Mouse (Mus musculus) CH12F3 (cell line): ENCODE results near the gene Xpnpep1.

Source experiments
- in situ Hi-C: fragments of 300-500 bp; cut with MboI; formaldehyde crosslinking; loops from 2 replicates; pipeline ENCODE4 v1.14.3; 2020; ENCODE audit warnings: low sequenced_read_pairs

The Xpnpep1 gene

GRCm38 (mm10) chr19:53033159-53033943 lies 6.7 kb downstream of the Xpnpep1 start:
- in situ Hi-C loops: no loop called here

- in situ Hi-C loops: no loop called here
Observed at GRCm38 (mm10) chr19:53032647-53033046, 7.4 kb downstream of the Xpnpep1 start.

GRCm38 (mm10) chr19:53031957-53032371 lies 8.1 kb downstream of the Xpnpep1 start:
- in situ Hi-C loops: no loop called here

GRCm38 (mm10) chr19:53030279-53030678 lies 9.7 kb downstream of the Xpnpep1 start:
- in situ Hi-C loops: no loop called here

- in situ Hi-C loops: no loop called here
Observed at GRCm38 (mm10) chr19:53029686-53030085, 10.3 kb downstream of the Xpnpep1 start.

GRCm38 (mm10) chr19:53029045-53029444 lies 11.0 kb downstream of the Xpnpep1 start:
- in situ Hi-C loops: no loop called here

- in situ Hi-C loops: no loop called here
Observed at GRCm38 (mm10) chr19:53028216-53028615, 11.8 kb downstream of the Xpnpep1 start.

GRCm38 (mm10) chr19:53023189-53023588 lies 16.8 kb downstream of the Xpnpep1 start:
- in situ Hi-C loops: loop anchor here (25.0 kb wide), 1 partner anchor 339 kb away; the partner anchor contains the start of gene Gm10197

- in situ Hi-C loops: loop anchor here (25.0 kb wide), 1 partner anchor 340 kb away; the partner anchor contains the start of gene Gm10197
Observed at GRCm38 (mm10) chr19:53022037-53022614, 17.9 kb downstream of the Xpnpep1 start.

GRCm38 (mm10) chr19:53021537-53021936 lies 18.5 kb downstream of the Xpnpep1 start:
- in situ Hi-C loops: loop anchor here (25.0 kb wide), 1 partner anchor 341 kb away; the partner anchor contains the start of gene Gm10197

GRCm38 (mm10) chr19:53019716-53020463 lies 20.1 kb downstream of the Xpnpep1 start:
- in situ Hi-C loops: loop anchor here (25.0 kb wide), 1 partner anchor 342 kb away; the partner anchor contains the start of gene Gm10197

GRCm38 (mm10) chr19:53017954-53018353 lies 22.1 kb downstream of the Xpnpep1 start:
- in situ Hi-C loops: loop anchor here (25.0 kb wide), 1 partner anchor 344 kb away; the partner anchor contains the start of gene Gm10197

- in situ Hi-C loops: loop anchor here (25.0 kb wide), 1 partner anchor 345 kb away; the partner anchor contains the start of gene Gm10197
Observed at GRCm38 (mm10) chr19:53017248-53017647, 22.8 kb downstream of the Xpnpep1 start.

- in situ Hi-C loops: loop anchor here (25.0 kb wide), 1 partner anchor 347 kb away; the partner anchor contains the start of gene Gm10197
Observed at GRCm38 (mm10) chr19:53014910-53015710, 24.9 kb downstream of the Xpnpep1 start.

GRCm38 (mm10) chr19:53013744-53014143 lies 26.3 kb downstream of the Xpnpep1 start:
- in situ Hi-C loops: loop anchor here (25.0 kb wide), 1 partner anchor 349 kb away; the partner anchor contains the start of gene Gm10197

- in situ Hi-C loops: loop anchor here (25.0 kb wide), 1 partner anchor 349 kb away; the partner anchor contains the start of gene Gm10197
Observed at GRCm38 (mm10) chr19:53013341-53013740, 26.7 kb downstream of the Xpnpep1 start.

GRCm38 (mm10) chr19:53010941-53011340 lies 29.1 kb downstream of the Xpnpep1 start:
- in situ Hi-C loops: loop anchor here (25.0 kb wide), 1 partner anchor 351 kb away; the partner anchor contains the start of gene Gm10197

GRCm38 (mm10) chr19:53008921-53009320 lies 31.1 kb downstream of the Xpnpep1 start:
- in situ Hi-C loops: loop anchor here (25.0 kb wide), 1 partner anchor 353 kb away; the partner anchor contains the start of gene Gm10197

GRCm38 (mm10) chr19:53008020-53008705 lies 31.9 kb downstream of the Xpnpep1 start:
- in situ Hi-C loops: loop anchor here (25.0 kb wide), 1 partner anchor 354 kb away; the partner anchor contains the start of gene Gm10197
